Mouse (Mus musculus) embryonic stem cell, embryonic (primary cell): ENCODE measurements around the gene Rnaseh2a.

Source experiments
- CTCF ChIA-PET, 4 experiments: fragments of 300-600 bp in 2 of 4; fragments of 350-600 bp in 2 of 4; sonication (Branson Sonifier 250); formaldehyde crosslinking; loops; one replicate each; lab custom pipeline; 2022; ENCODE audit warnings: inconsistent platforms in 2 of 4; lab: Charles Lee
- POLR2A ChIA-PET, 4 experiments: fragments of 300-600 bp in 2 of 4; fragments of 350-600 bp in 2 of 4; sonication (Branson Sonifier 250); formaldehyde crosslinking; loops; one replicate each; lab custom pipeline; 2022; ENCODE audit warnings: antibody characterized with exemption in 4 of 4, inconsistent platforms in 1 of 4; lab: Charles Lee

Gene Rnaseh2a

GRCm38 (mm10) chr8:84936962-84937546 is 32.5 kb downstream of the Rnaseh2a start, which contains the start of gene Mast1:
TSS of gene Mast1 (minus strand) at chr8:84937359.
- CTCF ChIA-PET: interaction anchor here in 3 of 4 experiments (0.6 to 2.3 kb wide), 18 partner anchors 8 to 276 kb away, joined by 3 to 13 read pairs (median 4); partner anchors contain the start of gene Dnase2a (in 1 of the 3)
- POLR2A ChIA-PET: interaction anchor here (0.6 to 4.5 kb wide), 20 partner anchors 9 to 688 kb away, joined by 3 to 19 read pairs (median 5); partner anchors contain the start of genes Calr (in 2 of the 4), Dhps (in 1 of the 4), Dnase2a (in 1 of the 4) and Klf1 (in 1 of the 4)

GRCm38 (mm10) chr8:84936041-84936961 is 33.3 kb downstream of the Rnaseh2a start:
- ChIA-PET CTCF (interaction anchor here (0.7 to 2.3 kb wide), 12 partner anchors 8 to 206 kb away, joined by 3 to 11 read pairs (median 3); partner anchors contain the start of gene Dnase2a (in 1 of the 4)), POLR2A (interaction anchor here (0.5 to 4.5 kb wide), 24 partner anchors 8 to 687 kb away, joined by 3 to 25 read pairs (median 4); partner anchors contain the start of genes Calr (in 1 of the 4) and Tnpo2 (in 1 of the 4))

DNA sequence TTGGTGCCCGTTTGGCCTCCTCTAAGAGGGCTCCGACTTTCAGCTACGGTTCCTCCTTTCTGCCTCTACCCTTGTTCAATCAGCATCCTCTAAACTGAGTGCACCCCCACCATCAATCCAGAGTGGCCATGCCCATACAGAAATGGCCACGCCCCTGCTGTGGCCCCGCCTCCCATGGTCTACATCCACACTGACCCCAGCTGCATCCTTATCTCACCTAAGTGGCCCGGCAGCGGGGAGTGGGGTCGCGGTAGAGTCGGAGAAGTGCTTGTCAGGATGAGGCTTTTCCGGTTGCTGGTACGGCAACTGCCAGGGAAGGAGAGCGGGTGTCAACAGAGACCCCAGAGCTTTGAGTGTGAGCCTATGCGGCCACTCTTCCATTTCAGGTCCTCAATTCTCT is 34.1 kb downstream of the Rnaseh2a start:
- ChIA-PET POLR2A (interaction anchor here in 3 of 4 experiments (0.6 to 4.5 kb wide), 28 partner anchors 9 to 226 kb away, joined by 3 to 25 read pairs (median 4); partner anchors contain the start of genes Calr (in 1 of the 3), Dnase2a (in 1 of the 3), Tnpo2 (in 1 of the 3) and Trir (in 1 of the 3)), CTCF (interaction anchor here in 3 of 4 experiments (0.6 to 1.6 kb wide), 9 partner anchors 9 to 389 kb away, joined by 3 to 11 read pairs (median 4); no protein-coding TSS in a partner anchor)

DNA sequence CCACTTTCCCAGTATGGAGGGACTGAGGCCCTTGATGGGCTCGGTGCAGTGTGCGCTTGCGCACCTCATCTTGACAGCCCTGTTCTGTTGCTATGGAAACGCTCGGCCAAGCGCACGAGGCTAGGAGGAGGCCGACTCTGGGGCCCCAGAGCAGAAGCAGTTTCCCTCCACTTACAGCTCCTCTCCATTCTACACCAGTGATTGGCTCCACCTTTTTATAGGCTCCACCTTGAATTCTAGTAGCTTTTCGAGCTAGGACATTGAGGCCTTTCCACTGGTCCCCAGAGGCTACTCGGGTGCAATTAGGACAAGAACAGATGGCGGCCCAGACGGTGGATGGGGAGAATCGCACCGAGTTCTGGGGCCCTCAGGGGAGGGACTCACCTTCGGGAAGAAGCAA is 34.7 kb downstream of the Rnaseh2a start:
- CTCF ChIA-PET: interaction anchor here in 3 of 4 experiments (0.7 to 1.6 kb wide), 10 partner anchors 10 to 62 kb away, joined by 3 to 7 read pairs (median 3); no protein-coding TSS in a partner anchor
- POLR2A ChIA-PET: interaction anchor here in 3 of 4 experiments (0.5 to 4.5 kb wide), 29 partner anchors 10 to 226 kb away, joined by 3 to 25 read pairs (median 4); partner anchors contain the start of genes Calr (in 1 of the 3), Dhps (in 1 of the 3), Dnase2a (in 1 of the 3) and Tnpo2 (in 1 of the 3)

DNA sequence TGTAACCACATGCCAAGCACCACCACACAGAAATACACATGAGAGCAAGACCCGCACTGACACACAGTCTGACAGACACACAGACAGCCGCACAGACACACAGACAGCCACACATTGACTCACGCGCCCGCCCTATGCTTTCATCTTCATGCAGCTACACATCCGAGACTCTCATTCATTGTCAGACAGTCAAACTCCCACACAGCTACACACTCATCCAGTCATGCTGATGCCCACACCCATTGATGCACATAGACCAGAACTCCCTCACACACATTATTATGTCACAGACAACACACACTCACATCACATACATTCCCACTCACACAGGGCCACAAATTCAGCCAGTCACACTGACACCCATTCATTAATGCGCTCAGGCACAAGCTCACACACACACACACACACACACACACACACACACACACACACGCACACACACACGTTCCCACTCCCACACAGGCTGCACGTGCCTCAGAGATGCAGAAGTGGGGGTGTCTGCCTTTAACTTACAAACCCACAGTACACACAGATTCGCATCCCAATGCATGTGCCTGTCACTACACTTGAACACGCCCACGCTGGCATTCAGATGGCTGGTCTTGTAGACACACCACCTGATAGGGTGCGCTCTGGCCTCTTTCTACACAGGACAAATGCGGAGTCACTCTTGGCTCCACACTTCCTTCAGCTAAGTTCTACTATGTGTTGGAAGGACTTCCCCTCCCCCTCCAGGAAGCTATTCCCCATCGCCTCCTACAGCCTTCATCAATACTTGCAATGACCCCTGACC is 35.6 kb downstream of the Rnaseh2a start:
- POLR2A ChIA-PET: interaction anchor here in 2 of 4 experiments (0.6 to 4.0 kb wide), 16 partner anchors 9 to 138 kb away, joined by 3 to 25 read pairs (median 4); partner anchors contain the start of genes Calr (in 1 of the 2), Dhps (in 1 of the 2) and Trir (in 1 of the 2)
- CTCF ChIA-PET: interaction anchor here in 2 of 4 experiments (0.6 to 1.6 kb wide), 5 partner anchors 18 to 796 kb away, joined by 3 to 6 read pairs (median 3); no protein-coding TSS in a partner anchor

DNA sequence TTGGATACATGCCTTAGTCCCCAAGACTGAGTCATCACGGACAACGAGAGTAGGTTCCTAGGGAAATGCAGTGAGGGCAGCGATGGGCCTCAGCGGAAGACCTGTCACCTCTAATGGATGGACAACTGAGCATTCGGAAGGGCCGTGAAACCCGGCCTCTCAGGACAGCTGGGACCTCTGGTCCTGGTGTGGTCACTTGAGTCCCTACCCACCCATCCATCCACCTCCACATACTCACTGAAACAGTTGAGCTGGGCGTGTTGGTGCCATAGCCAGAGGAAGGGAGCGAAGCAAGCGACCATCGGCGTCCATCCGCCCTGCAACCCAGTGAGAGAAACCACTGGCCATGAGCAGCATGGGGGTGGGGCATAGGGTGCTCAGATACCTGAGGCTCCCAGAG is 39.0 kb downstream of the Rnaseh2a start:
- ChIA-PET CTCF (interaction anchor here in 2 of 4 experiments (0.8 to 1.1 kb wide), 2 partner anchors 15 to 17 kb away, joined by 3 read pairs; no protein-coding TSS in a partner anchor), POLR2A (interaction anchor here in 2 of 4 experiments (0.9 to 5.2 kb wide), 8 partner anchors 8 to 141 kb away, joined by 3 to 78 read pairs (median 3); partner anchors contain the start of gene Dhps (in 1 of the 2))

DNA sequence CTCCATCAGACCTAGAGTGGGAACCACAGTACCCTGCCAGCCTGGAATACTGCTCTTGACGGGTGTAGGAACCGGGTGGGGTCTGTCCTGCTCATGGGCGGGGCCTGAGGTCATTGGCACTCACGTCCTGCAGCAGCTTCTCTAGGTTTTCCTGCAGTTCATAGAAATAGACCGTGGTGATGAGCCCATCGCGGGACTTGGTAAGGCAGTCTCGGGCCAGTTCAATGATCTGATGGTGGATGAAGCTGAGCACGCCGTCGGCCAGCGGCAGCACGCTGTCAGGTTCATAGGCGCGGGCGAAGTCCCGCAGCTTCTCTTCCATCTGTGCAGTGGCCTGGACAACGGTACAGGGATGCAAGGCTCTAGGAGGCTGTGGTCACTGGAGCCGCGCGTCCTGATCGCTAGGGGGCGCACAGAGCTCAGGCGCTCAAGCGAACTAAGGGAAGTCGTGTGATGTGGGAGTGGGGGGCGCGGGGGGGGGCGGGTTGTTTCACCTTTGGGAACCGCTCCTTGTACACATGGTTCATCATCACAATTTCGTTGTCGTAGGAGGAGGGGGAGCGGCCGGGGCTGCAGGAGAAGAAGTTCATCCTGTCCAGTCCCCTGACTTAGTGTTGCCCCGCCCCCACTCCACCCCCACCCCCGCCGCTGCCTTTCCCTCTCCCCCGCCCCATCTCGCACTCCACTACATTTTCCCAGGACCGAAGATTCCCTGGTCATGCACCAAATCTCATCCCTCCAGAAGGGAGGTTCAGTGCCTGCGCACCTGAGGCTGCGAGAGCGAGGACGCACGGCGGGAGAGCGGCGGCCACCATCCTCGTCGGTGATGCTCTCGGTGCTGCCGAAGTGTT is 40.9 kb downstream of the Rnaseh2a start:
- CTCF ChIA-PET: interaction anchor here (0.6 to 2.8 kb wide), 84 partner anchors 8 to 1802 kb away, joined by 3 to 33 read pairs (median 4); partner anchors contain the start of genes Dnase2a (in 2 of the 4), Gcdh (in 2 of the 4), Mast1 (in 2 of the 4) and Junb (in 1 of the 4)
- POLR2A ChIA-PET: interaction anchor here (0.5 to 5.2 kb wide), 46 partner anchors 8 to 1322 kb away, joined by 3 to 78 read pairs (median 4); partner anchors contain the start of genes Mast1 (in 2 of the 4), Calr (in 1 of the 4), Dhps (in 1 of the 4) and Dnase2a (in 1 of the 4)

GRCm38 (mm10) chr8:84927513-84927912 is 42.1 kb downstream of the Rnaseh2a start:
- CTCF ChIA-PET: interaction anchor here in 3 of 4 experiments (0.6 to 2.8 kb wide), 10 partner anchors 11 to 80 kb away, joined by 3 to 33 read pairs (median 6); partner anchors contain the start of gene Mast1 (in 1 of the 3)
- POLR2A ChIA-PET: interaction anchor here in 3 of 4 experiments (0.6 to 5.2 kb wide), 17 partner anchors 9 to 268 kb away, joined by 3 to 78 read pairs (median 4); partner anchors contain the start of genes Calr (in 1 of the 3), Fbxw9 (in 1 of the 3), Gcdh (in 1 of the 3) and Mast1 (in 1 of the 3)

DNA sequence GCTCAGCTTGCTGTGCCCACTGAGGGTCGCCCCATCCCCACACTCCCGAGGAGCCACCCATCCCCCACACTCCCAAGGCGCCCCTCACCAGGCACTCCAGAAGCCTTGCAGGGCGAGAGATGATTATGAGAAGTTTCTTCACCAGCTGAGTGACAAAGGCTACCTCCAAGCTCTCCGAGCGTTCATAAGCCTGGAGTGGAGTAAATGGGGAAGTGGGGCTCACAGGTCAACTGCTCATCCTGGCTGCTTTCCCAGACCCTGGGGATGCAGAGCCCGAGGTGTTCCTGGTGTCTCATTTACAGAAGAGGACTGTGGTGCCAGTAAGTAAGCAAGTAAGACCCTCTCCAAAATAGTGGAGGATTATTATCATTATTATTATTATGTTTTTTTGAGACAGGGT is 44.0 kb downstream of the Rnaseh2a start:
- ChIA-PET POLR2A (interaction anchor here (0.9 to 3.9 kb wide), 22 partner anchors 9 to 270 kb away, joined by 3 to 41 read pairs (median 5); partner anchors contain the start of genes Dnase2a (in 1 of the 4), Gcdh (in 1 of the 4) and Mast1 (in 1 of the 4)), CTCF (interaction anchor here (0.6 to 1.4 kb wide), 8 partner anchors 11 to 82 kb away, joined by 3 to 5 read pairs (median 3); partner anchors contain the start of gene Mast1 (in 1 of the 4))

- POLR2A ChIA-PET: interaction anchor here in 2 of 4 experiments (0.7 to 3.9 kb wide), 11 partner anchors 9 to 155 kb away, joined by 3 to 19 read pairs (median 4); partner anchors contain the start of genes Calr (in 1 of the 2), Dnase2a (in 1 of the 2), Gcdh (in 1 of the 2) and Hook2 (in 1 of the 2)
- CTCF ChIA-PET: no interaction called here
These were observed 48.0 kb downstream of the Rnaseh2a start for GRCm38 (mm10) chr8:84921596-84921995.

DNA sequence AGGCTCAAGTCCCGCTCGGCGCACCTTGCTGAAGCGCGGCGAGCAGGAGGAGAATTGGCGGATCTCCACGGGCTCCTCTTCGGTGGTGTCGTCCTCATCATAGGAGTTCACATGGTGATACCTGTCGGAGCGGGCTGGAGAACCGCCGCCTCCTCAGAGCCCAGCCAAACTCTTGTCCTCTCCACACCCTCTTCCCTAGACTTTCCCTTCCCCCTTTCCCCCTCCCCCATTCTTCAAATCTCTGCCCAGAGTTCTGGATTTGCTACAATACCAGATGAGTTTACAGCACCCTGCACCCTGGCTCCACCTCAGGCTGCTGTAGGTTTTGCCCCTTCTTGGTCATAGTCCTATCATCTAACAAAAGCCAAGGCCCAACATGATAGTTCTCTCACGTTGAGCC is 50.9 kb downstream of the Rnaseh2a start:
- ChIA-PET CTCF (interaction anchor here in 2 of 4 experiments (0.6 to 1.0 kb wide), 3 partner anchors 158 to 1212 kb away, joined by 3 read pairs; no protein-coding TSS in a partner anchor), POLR2A (interaction anchor here (0.7 to 7.6 kb wide), 12 partner anchors 10 to 61 kb away, joined by 3 to 78 read pairs (median 6); partner anchors contain the start of genes Dnase2a (in 2 of the 4) and Farsa (in 1 of the 4))

GRCm38 (mm10) chr8:84917781-84918180 is 51.8 kb downstream of the Rnaseh2a start:
- CTCF ChIA-PET: no interaction called here
- POLR2A ChIA-PET: interaction anchor here in 3 of 4 experiments (0.5 to 7.6 kb wide), 12 partner anchors 11 to 944 kb away, joined by 3 to 200 read pairs (median 30); partner anchors contain the start of genes Klf1 (in 2 of the 3), Calr (in 1 of the 3), Dnase2a (in 1 of the 3) and Farsa (in 1 of the 3)

- POLR2A ChIA-PET: interaction anchor here (0.6 to 7.6 kb wide), 151 partner anchors 8 to 987 kb away, joined by 3 to 200 read pairs (median 5); partner anchors contain the start of genes Calr (in 3 of the 4), Dhps (in 3 of the 4), Junb (in 3 of the 4) and Nacc1 (in 3 of the 4)
- CTCF ChIA-PET: interaction anchor here (0.6 to 3.1 kb wide), 32 partner anchors 9 to 187 kb away, joined by 3 to 45 read pairs (median 4); partner anchors contain the start of genes Dand5 (in 1 of the 4), Gcdh (in 1 of the 4) and Mast1 (in 1 of the 4)
These were observed 54.3 kb downstream of the Rnaseh2a start for GRCm38 (mm10) chr8:84915269-84915668.

- ChIA-PET CTCF (interaction anchor here in 2 of 4 experiments (0.7 to 3.1 kb wide), 8 partner anchors 10 to 47 kb away, joined by 4 to 45 read pairs (median 6); partner anchors contain the start of gene Gcdh (in 1 of the 2)), POLR2A (interaction anchor here (0.5 to 7.6 kb wide), 64 partner anchors 8 to 657 kb away, joined by 3 to 200 read pairs (median 6); partner anchors contain the start of genes Gcdh (in 4 of the 4), Calr (in 2 of the 4), Dhps (in 2 of the 4) and Farsa (in 2 of the 4))
These were observed 55.6 kb downstream of the Rnaseh2a start for GRCm38 (mm10) chr8:84913960-84914359.
